Mouse (Mus musculus): ENCODE measurements around the gene Pgam5.

Pgam5 gene

GRCm38 (mm10) chr5:110269141-110270101 is at the start of gene Pgam5:
TSS of gene Pgam5 (minus strand) at chr5:110269913.
- CTCF ChIA-PET: interaction anchor here (0.7 kb wide), 1 partner anchor 66 kb away, joined by 4 read pairs; no protein-coding TSS in a partner anchor

GRCm38 (mm10) chr5:110313127-110313526 is 43.4 kb upstream of the Pgam5 start:
- CTCF ChIA-PET: no interaction called here

- CTCF ChIA-PET: no interaction called here
Measured at GRCm38 (mm10) chr5:110308861-110309260, 39.1 kb upstream of the Pgam5 start.

GRCm38 (mm10) chr5:110300591-110300990 is 30.9 kb upstream of the Pgam5 start:
- CTCF ChIA-PET: no interaction called here

GRCm38 (mm10) chr5:110296637-110297036 is 26.9 kb upstream of the Pgam5 start:
- CTCF ChIA-PET: no interaction called here

- CTCF ChIA-PET: interaction anchor here (0.6 kb wide), 1 partner anchor 14 kb away, joined by 7 read pairs; no protein-coding TSS in a partner anchor
Measured at GRCm38 (mm10) chr5:110291649-110292048, 21.9 kb upstream of the Pgam5 start.

- CTCF ChIA-PET: no interaction called here
Measured at GRCm38 (mm10) chr5:110287084-110287475, 17.4 kb upstream of the Pgam5 start.

- CTCF ChIA-PET: no interaction called here
Measured at GRCm38 (mm10) chr5:110286446-110287083, 16.9 kb upstream of the Pgam5 start.

GRCm38 (mm10) chr5:110285770-110286445 is 16.2 kb upstream of the Pgam5 start, which contains the start of the genes Pxmp2 and Pole:
TSS of gene Pxmp2 (minus strand) at chr5:110286186.
TSS of gene Pole (plus strand) at chr5:110286306.
- CTCF ChIA-PET: interaction anchor here (0.7 to 1.0 kb wide), 2 partner anchors 9 to 112 kb away, joined by 4 to 5 read pairs; no protein-coding TSS in a partner anchor

- CTCF ChIA-PET: interaction anchor here (0.6 to 1.0 kb wide), 2 partner anchors 9 to 591 kb away, joined by 5 to 6 read pairs; no protein-coding TSS in a partner anchor
Measured at GRCm38 (mm10) chr5:110285156-110285555, 15.4 kb upstream of the Pgam5 start.

- CTCF ChIA-PET: interaction anchor here (0.6 kb wide), 1 partner anchor 591 kb away, joined by 6 read pairs; no protein-coding TSS in a partner anchor
Measured at GRCm38 (mm10) chr5:110284536-110284935, 14.8 kb upstream of the Pgam5 start.

GRCm38 (mm10) chr5:110281984-110282383 is 12.3 kb upstream of the Pgam5 start:
- CTCF ChIA-PET: no interaction called here

GRCm38 (mm10) chr5:110276910-110277309 is 7.2 kb upstream of the Pgam5 start:
- CTCF ChIA-PET: no interaction called here

GRCm38 (mm10) chr5:110276391-110276790 is 6.7 kb upstream of the Pgam5 start:
- CTCF ChIA-PET: no interaction called here

- CTCF ChIA-PET: no interaction called here
Measured at GRCm38 (mm10) chr5:110274846-110275245, 5.1 kb upstream of the Pgam5 start.

- CTCF ChIA-PET: no interaction called here
Measured at GRCm38 (mm10) chr5:110274147-110274546, 4.4 kb upstream of the Pgam5 start.

GRCm38 (mm10) chr5:110270242-110270641 is 529 bp upstream of the Pgam5 start:
- CTCF ChIA-PET: interaction anchor here (0.7 kb wide), 1 partner anchor 66 kb away, joined by 3 read pairs; no protein-coding TSS in a partner anchor

GRCm38 (mm10) chr5:110266941-110267340 is 2.8 kb downstream of the Pgam5 start:
- CTCF ChIA-PET: no interaction called here

- CTCF ChIA-PET: no interaction called here
Measured at GRCm38 (mm10) chr5:110244091-110244490, 25.6 kb downstream of the Pgam5 start.

GRCm38 (mm10) chr5:110232346-110232745 is 37.4 kb downstream of the Pgam5 start:
- CTCF ChIA-PET: interaction anchor here (0.6 kb wide), 1 partner anchor 25 kb away, joined by 3 read pairs; no protein-coding TSS in a partner anchor

GRCm38 (mm10) chr5:110231638-110232037 is 38.1 kb downstream of the Pgam5 start:
- CTCF ChIA-PET: interaction anchor here (0.6 kb wide), 1 partner anchor 62 kb away, joined by 9 read pairs; no protein-coding TSS in a partner anchor

Measured in spleen, embryonic (tissue).